Mouse (Mus musculus) neural tube, embryonic 11.5 days (tissue): ENCODE measurements around the gene Gm13030. TPM values are rescaled to one million over a fixed set of nuclear protein-coding genes. Genes with fewer than 3 reads are reported as not detected.
A peak's percentile ranks its signal among the peaks of the same experiment; 100 is the strongest.
"Not testable (repeated sequence)": the region's sequence is repeated elsewhere in the genome, so short reads cannot be mapped to it uniquely, and the experiment has no call there.

ENCODE experiments used
- ATAC-seq: fragments of 200-750 bp; cut with Nextera tagmentation; 2 replicates; pipeline ENCODE4 v1.8.0; 2017; ENCODE audit warnings: moderate number of reproducible peaks, mild to moderate bottlenecking, moderate TSS enrichment, moderate library complexity; ENCODE audit not compliant: insufficient read depth, low FRiP score, low TSS enrichment
- DNase-seq: peaks from one replicate; pipeline ENCODE4 v3.0.0-alpha.2; 2015; ENCODE audit warnings: low spot score
- H3K27ac ChIP-seq: fragments of 300-500 bp; sonication (generic); 2 replicates; pipeline ENCODE4 v1.5.1; 2014; ENCODE audit warnings: low read depth, mild to moderate bottlenecking, low read length
- H3K27me3 ChIP-seq: fragments of 300-500 bp; sonication (generic); 2 replicates; pipeline ENCODE4 v1.6.1; 2014; ENCODE audit warnings: mild to moderate bottlenecking, low read length, mixed read lengths; ENCODE audit not compliant: control insufficient read depth, insufficient read depth
- H3K36me3 ChIP-seq: fragments of 300-500 bp; sonication (generic); 2 replicates; pipeline ENCODE4 v1.6.1; 2014; ENCODE audit warnings: mild to moderate bottlenecking, low read length, moderate library complexity, mixed read lengths; ENCODE audit not compliant: control insufficient read depth, insufficient read depth
- H3K4me1 ChIP-seq: fragments of 300-500 bp; sonication (generic); 2 replicates; pipeline ENCODE4 v1.6.1; 2014; ENCODE audit warnings: low read length, mixed read lengths; ENCODE audit not compliant: control insufficient read depth, insufficient read depth
- H3K4me2 ChIP-seq: fragments of 300-500 bp; sonication (generic); 2 replicates; pipeline ENCODE4 v1.6.1; 2014; ENCODE audit warnings: low read depth, mild to moderate bottlenecking, moderate library complexity
- H3K4me3 ChIP-seq: fragments of 300-500 bp; sonication (generic); 2 replicates; pipeline ENCODE4 v1.5.1; 2014; ENCODE audit warnings: low read depth, low read length
- H3K9ac ChIP-seq: fragments of 300-500 bp; sonication (generic); 2 replicates; pipeline ENCODE4 v1.6.1; 2014; ENCODE audit warnings: mild to moderate bottlenecking, low read length
- H3K9me3 ChIP-seq: fragments of 300-500 bp; sonication (generic); 2 replicates; pipeline ENCODE4 v1.6.1; 2016; ENCODE audit warnings: low read length; ENCODE audit not compliant: control insufficient read depth
- WGBS: fragments of 180-500 bp; shearing (Covaris S2); extraction: QIAGEN DNeasy Blood & Tissue Kit; methylation state at CpG from one replicate; pipeline ENCODE4 v1.1.7; 2014; 5-methylcytosine and 5-hydroxymethylcytosine counted together
- polyA plus RNA-seq: library from polyadenylated mRNA; unstranded; fragments of >200 nt; fragmentation: Nextera tagmentation; extraction: Ambion mirVana; gene quantifications from 2 replicates; pipeline ENCODE4 v1.2.1, GENCODE M21; 2014

Gm13030 gene
- polyA plus RNA-seq, 1 experiment from 2014 or later = not detected

GRCm38 (mm10) chr4:138893789-138894188 lies 20.0 kb upstream of the Gm13030 start:
- not testable (repeated sequence) for H3K9ac ChIP-seq, H3K36me3 ChIP-seq, H3K4me1 ChIP-seq, ATAC-seq, H3K9me3 ChIP-seq, H3K4me2 ChIP-seq, H3K27ac ChIP-seq, H3K27me3 ChIP-seq, DNase-seq, H3K4me3 ChIP-seq
- 91% methylated on average over 11 of the region's 11 CpGs for WGBS

DNA sequence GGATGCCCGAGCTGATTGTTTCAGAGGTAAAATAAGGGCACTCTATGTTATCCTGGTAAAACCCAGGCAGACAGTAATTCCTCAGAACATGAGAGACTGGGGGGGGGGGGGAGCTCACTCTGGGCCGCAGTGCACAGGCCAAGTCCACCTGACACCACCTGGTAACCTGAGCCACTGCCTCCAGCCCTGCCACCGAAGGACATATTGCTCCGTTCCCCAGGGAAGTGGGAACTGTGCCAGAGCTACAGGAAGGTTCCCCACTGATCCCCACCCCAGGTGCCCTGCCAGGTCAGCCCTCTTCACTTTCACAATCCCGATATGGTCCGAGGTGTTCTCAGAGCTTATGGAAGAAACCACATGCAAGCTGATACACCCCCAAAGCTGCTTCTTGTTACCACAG lies 18.9 kb upstream of the Gm13030 start:
- H3K4me3 ChIP-seq = no peak overlapping the region
- H3K4me2 ChIP-seq = no peak overlapping the region
- H3K27ac ChIP-seq = no peak overlapping the region
- no peaks in the 10 kb centered on the region for H3K27me3 ChIP-seq
- 82% methylated on average over 5 of the region's 6 CpGs for WGBS
- ATAC-seq (no peak), DNase-seq (no peak)
- no peaks in the 10 kb centered on the region for H3K4me1 ChIP-seq
- peaks cover 2% of the 10 kb centered on the region; the same call in 1 of the 2 replicates for H3K36me3 ChIP-seq
- no peak overlapping the region for H3K9ac ChIP-seq
- no peaks in the 10 kb centered on the region for H3K9me3 ChIP-seq

DNA sequence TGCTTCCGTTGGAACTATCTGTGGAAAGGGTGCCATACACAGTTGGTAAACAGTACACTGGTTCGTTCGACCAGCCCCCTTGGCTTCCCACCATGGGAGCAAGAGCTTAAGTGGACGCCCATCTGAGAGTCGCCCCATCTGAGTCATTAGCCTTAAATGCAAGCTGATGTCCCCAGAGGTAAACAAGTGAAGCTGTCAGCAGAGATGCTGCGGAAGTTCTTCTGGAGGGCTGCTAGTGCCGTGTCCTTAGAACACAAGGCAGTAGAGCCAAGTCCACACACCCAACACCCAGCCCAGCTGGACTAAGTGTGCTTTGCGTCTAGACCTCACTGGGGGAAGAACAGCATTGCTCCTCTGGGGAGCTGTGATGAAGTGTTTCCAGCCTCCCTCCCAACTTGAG lies 15.9 kb upstream of the Gm13030 start:
- H3K27me3 ChIP-seq = no peaks in the 10 kb centered on the region
- no peaks in the 10 kb centered on the region for H3K4me1 ChIP-seq
- H3K27ac ChIP-seq = no peak overlapping the region
- no peak overlapping the region for H3K9ac ChIP-seq
- 80% methylated on average over 8 of the region's 8 CpGs for WGBS
- DNase-seq = no peak
- no peak overlapping the region for H3K4me3 ChIP-seq
- no peaks in the 10 kb centered on the region for H3K36me3 ChIP-seq
- no peaks in the 10 kb centered on the region for H3K9me3 ChIP-seq
- ATAC-seq = no peak
- H3K4me2 ChIP-seq = no peak overlapping the region

DNA sequence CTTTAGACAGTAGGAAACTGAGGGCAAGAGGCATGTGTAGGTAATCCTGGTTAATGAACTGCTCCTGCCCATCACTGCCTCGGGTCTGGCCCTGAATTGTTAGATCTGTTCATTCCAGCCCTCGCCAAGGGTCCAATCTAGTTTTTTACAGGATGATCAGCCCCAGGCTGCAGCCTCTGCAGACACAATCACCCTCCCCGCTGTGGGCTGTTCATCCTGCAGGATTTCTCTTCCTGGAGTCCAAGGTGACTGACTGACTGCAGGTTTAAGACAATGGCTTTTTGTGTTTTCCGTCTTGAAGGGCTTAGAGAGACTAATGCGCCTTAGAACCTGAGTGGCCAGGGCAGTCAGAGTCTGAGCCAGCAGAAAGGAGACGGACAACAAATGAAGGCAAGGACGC lies 15.4 kb upstream of the Gm13030 start:
- DNase-seq (no peak), ATAC-seq (no peak)
- Histone ChIP-seq H3K27ac (no peak overlapping the region), H3K9me3 (no peaks in the 10 kb centered on the region), H3K36me3 (no peaks in the 10 kb centered on the region), H3K27me3 (no peaks in the 10 kb centered on the region), H3K4me3 (no peak overlapping the region), H3K4me1 (no peaks in the 10 kb centered on the region), H3K9ac (no peak overlapping the region), H3K4me2 (no peak overlapping the region)
- WGBS = 70% methylated on average over 7 of the region's 7 CpGs

DNA sequence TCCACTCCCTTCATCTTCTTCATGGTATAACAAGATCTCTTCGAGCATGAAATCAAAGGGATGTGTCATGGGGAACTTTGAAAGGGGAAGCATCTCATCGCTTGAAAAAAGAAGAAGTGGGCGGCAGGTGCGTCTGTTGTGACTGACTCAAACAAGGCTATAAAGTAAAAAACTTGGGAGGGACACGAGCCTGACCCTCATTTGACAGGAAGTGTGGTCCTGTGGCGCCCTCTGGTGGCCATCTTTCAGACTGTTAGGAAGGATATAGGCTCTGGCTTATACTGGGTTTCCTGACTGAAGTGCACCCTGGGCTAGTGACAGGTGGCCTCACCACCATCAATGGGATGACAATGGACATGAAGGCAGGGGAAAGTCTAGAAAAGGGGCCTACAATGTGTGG lies 10.5 kb upstream of the Gm13030 start:
- ATAC-seq (no peak), DNase-seq (peak; percentile 83)
- 14% methylated on average over 6 of the region's 6 CpGs for WGBS
- Histone ChIP-seq H3K4me2 (no peak overlapping the region), H3K27me3 (no peaks in the 10 kb centered on the region), H3K27ac (no peak overlapping the region), H3K9me3 (no peaks in the 10 kb centered on the region), H3K36me3 (no peaks in the 10 kb centered on the region), H3K4me3 (no peak overlapping the region), H3K4me1 (0 out of 2 replicates have a peak, but pooled peaks cover 6% of the 10 kb centered on the region), H3K9ac (no peak overlapping the region)

- ATAC-seq = no peak
Observed at GRCm38 (mm10) chr4:138882179-138882578, 8.4 kb upstream of the Gm13030 start.

GRCm38 (mm10) chr4:138880811-138881584 lies 7.2 kb upstream of the Gm13030 start:
- Histone ChIP-seq H3K9me3 (no peaks in the 10 kb centered on the region), H3K4me2 (no peak overlapping the region), H3K9ac (no peak overlapping the region), H3K36me3 (no peaks in the 10 kb centered on the region), H3K4me1 (0 out of 2 replicates have a peak, but pooled peaks cover 6% of the 10 kb centered on the region), H3K27me3 (no peaks in the 10 kb centered on the region), H3K27ac (no peak overlapping the region), H3K4me3 (no peak overlapping the region)
- DNase-seq (no peak), ATAC-seq (no peak)
- WGBS = 80% methylated on average over 7 of the region's 7 CpGs

More at GRCm38 (mm10) chr4:138882179-138882578, 8.4 kb upstream of the Gm13030 start:
- DNase-seq = no peak
- Histone ChIP-seq H3K9me3 (no peaks in the 10 kb centered on the region), H3K9ac (no peak overlapping the region), H3K36me3 (no peaks in the 10 kb centered on the region), H3K27me3 (no peaks in the 10 kb centered on the region), H3K4me3 (no peak overlapping the region), H3K27ac (no peak overlapping the region), H3K4me2 (peak overlapping the region; percentile 21; the same call in 1 of the 2 replicates), H3K4me1 (0 out of 2 replicates have a peak, but pooled peaks cover 6% of the 10 kb centered on the region)
- 7% methylated on average over 16 of the region's 16 CpGs for WGBS

GRCm38 (mm10) chr4:138879808-138880207 lies 6.0 kb upstream of the Gm13030 start:
- H3K4me2 ChIP-seq = no peak overlapping the region
- H3K27me3 ChIP-seq = no peaks in the 10 kb centered on the region
- H3K36me3 ChIP-seq = no peaks in the 10 kb centered on the region
- no peaks in the 10 kb centered on the region for H3K9me3 ChIP-seq
- WGBS = 81% methylated on average over 11 of the region's 11 CpGs
- H3K4me3 ChIP-seq = no peak overlapping the region
- no peak overlapping the region for H3K27ac ChIP-seq
- H3K9ac ChIP-seq = no peak overlapping the region
- 0 out of 2 replicates have a peak, but pooled peaks cover 6% of the 10 kb centered on the region for H3K4me1 ChIP-seq
- DNase-seq (no peak), ATAC-seq (no peak)

- DNase-seq (no peak), ATAC-seq (no peak)
- H3K4me2 ChIP-seq = no peak overlapping the region
- no peak overlapping the region for H3K9ac ChIP-seq
- no peak overlapping the region for H3K27ac ChIP-seq
- WGBS = 53% methylated on average over 8 of the region's 8 CpGs
- H3K4me1 ChIP-seq = 0 out of 2 replicates have a peak, but pooled peaks cover 6% of the 10 kb centered on the region
- H3K27me3 ChIP-seq = no peaks in the 10 kb centered on the region
- H3K9me3 ChIP-seq = no peaks in the 10 kb centered on the region
- H3K4me3 ChIP-seq = no peak overlapping the region
- H3K36me3 ChIP-seq = no peaks in the 10 kb centered on the region
Observed at GRCm38 (mm10) chr4:138878783-138879182, 5.0 kb upstream of the Gm13030 start.
